Mouse (Mus musculus) olfactory bulb, adult 2 months (tissue): ENCODE data around the gene Dnase1l3.

Source experiments
- CTCF ChIP-seq: fragments of 200-500 bp; IDR thresholded peaks from 2 replicates; pipeline ENCODE4 v1.5.1; 2012; ENCODE audit warnings: low read depth, mild to moderate bottlenecking, low read length, moderate library complexity; ENCODE audit not compliant: insufficient read depth
- POLR2A ChIP-seq: fragments of 200-500 bp; IDR thresholded peaks from 2 replicates; pipeline ENCODE4 v1.6.1; 2012; ENCODE audit warnings: mild to moderate bottlenecking, low read depth, low read length, moderate library complexity; ENCODE audit not compliant: insufficient read depth

- TF ChIP-seq CTCF (no peak), POLR2A (no peak)
These were observed 30.0 kb downstream of the Dnase1l3 start for GRCm38 (mm10) chr14:7964219-7964889.
